Mouse (Mus musculus): ENCODE measurements around the gene Ccp110. TPM values are rescaled to one million over a fixed set of nuclear protein-coding genes. Genes with fewer than 3 reads are reported as not detected.

Ccp110 gene
- polyA plus RNA-seq, 1 experiment = 2.5 TPM

DNA sequence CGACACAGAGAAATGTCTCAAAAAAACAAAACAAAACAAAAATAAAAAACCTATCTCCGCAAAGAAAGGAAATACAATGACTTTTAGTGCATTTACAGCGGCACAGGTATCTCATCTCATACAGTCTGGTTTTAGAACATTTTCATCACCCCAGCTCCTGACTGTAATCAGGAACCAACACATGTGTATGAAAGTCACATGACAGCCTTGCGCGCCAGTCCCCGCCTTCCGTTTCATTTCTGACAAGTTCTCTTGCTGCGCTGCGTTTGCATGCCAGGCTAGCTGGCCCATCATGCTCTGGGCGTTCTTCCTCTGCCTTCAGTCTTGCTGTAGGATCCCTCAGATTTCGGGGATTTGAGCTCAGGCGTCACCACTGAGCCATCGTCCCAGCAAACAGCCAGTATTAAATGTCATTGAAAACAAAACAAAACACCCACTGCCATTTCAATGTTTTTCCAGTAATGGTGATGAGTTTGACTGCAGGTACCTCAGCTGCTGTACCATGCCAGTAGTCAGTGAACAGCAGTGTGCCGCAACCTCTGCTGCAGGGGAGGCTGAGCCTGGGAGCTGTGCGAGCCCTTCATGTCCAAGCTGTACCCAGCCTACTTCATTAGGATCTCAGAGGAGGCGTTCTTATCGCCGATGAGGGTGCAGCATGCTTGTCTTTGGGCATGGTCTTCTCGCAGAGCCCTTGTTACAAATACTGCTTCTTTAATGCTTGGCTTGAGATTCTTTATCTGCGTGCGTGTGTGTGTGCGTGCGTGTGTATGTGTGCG, 44.3 kb downstream of the Ccp110 start:
- Histone ChIP-seq H3K4me3 (ENCODE audit: insufficient read depth, low read depth, low read length) (no peak overlapping the region), H3K27me3 (replicated peaks; ENCODE audit: control insufficient read depth, insufficient read depth, low read length) (no peaks in the 10 kb centered on the region), H3K4me1 (ENCODE audit: control insufficient read depth, insufficient read depth, low read length) (no peaks in the 10 kb centered on the region), H3K27ac (ENCODE audit: insufficient read depth, low read depth, low read length) (no peak overlapping the region), H3K36me3 (ENCODE audit: control insufficient read depth, insufficient read depth, low read length) (no peaks in the 10 kb centered on the region; the same call in 1 of the 2 replicates)
- 92% methylated on average over 24 of the region's 24 CpGs for WGBS
- TF ChIP-seq CTCF (conservative IDR thresholded peaks at IDR 0.05; ENCODE audit: insufficient read depth, insufficient read length, low read depth, low read length) (no peak), POLR2A (IDR thresholded peaks at IDR 0.05; ENCODE audit: low read depth, low read length) (no peak)
- no peak for DNase-seq

DNA sequence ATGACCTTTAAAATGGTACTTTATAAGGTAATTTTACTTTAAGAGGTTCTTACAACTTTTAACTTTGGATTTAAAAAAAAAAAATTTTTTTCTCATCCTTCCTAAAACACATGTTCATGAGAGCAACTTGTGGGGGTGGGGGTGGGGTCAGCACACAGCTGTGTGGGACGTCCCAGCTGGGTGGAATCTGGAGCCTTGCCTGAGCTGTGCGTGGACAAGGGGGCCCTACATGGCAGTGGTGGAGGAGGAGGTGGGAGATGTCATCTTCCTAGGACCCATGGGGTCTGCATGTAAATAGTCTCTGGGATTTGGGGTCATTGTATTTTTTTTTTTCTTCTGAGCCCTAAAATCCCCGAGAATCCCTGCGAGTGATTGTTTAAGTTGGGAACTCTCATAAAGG, 46.0 kb downstream of the Ccp110 start:
- Histone ChIP-seq H3K27ac (ENCODE audit: insufficient read depth, low read depth, low read length) (no peak overlapping the region), H3K36me3 (ENCODE audit: control insufficient read depth, insufficient read depth, low read length) (no peaks in the 10 kb centered on the region; the same call in 1 of the 2 replicates), H3K4me3 (ENCODE audit: insufficient read depth, low read depth, low read length) (no peak overlapping the region), H3K27me3 (replicated peaks; ENCODE audit: control insufficient read depth, insufficient read depth, low read length) (no peaks in the 10 kb centered on the region), H3K4me1 (ENCODE audit: control insufficient read depth, insufficient read depth, low read length) (no peaks in the 10 kb centered on the region)
- DNase-seq = no peak
- TF ChIP-seq CTCF (conservative IDR thresholded peaks at IDR 0.05; ENCODE audit: insufficient read depth, insufficient read length, low read depth, low read length) (no peak), POLR2A (IDR thresholded peaks at IDR 0.05; ENCODE audit: low read depth, low read length) (no peak)
- WGBS = 72% methylated on average over 4 of the region's 4 CpGs

DNA sequence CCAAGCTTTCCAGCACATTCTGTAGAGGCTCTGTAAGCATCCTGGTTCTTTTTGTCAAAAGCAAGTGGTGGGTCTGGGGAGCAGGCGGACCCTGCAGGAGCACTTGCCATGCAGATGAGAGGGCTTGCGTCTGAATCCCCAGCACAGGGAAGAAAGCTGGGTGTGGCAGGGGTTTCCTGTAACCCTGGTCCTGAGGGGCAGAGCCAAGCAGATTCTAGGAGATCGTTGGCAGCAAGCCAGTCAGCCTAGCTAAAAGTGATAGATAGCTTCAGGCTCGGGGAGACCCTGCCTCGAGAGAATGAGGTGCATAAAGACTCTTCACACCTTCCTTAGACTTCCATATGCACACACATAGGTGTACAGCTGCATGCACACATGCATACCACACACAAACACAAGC, 47.0 kb downstream of the Ccp110 start:
- TF ChIP-seq CTCF (conservative IDR thresholded peaks at IDR 0.05; ENCODE audit: insufficient read depth, insufficient read length, low read depth, low read length) (no peak), POLR2A (IDR thresholded peaks at IDR 0.05; ENCODE audit: low read depth, low read length) (no peak)
- Histone ChIP-seq H3K36me3 (ENCODE audit: control insufficient read depth, insufficient read depth, low read length) (no peaks in the 10 kb centered on the region), H3K27ac (ENCODE audit: insufficient read depth, low read depth, low read length) (no peak overlapping the region), H3K27me3 (replicated peaks; ENCODE audit: control insufficient read depth, insufficient read depth, low read length) (no peaks in the 10 kb centered on the region), H3K4me1 (ENCODE audit: control insufficient read depth, insufficient read depth, low read length) (no peaks in the 10 kb centered on the region), H3K4me3 (ENCODE audit: insufficient read depth, low read depth, low read length) (no peak overlapping the region)
- WGBS = 62% methylated on average over 5 of the region's 5 CpGs
- DNase-seq = no peak

DNA sequence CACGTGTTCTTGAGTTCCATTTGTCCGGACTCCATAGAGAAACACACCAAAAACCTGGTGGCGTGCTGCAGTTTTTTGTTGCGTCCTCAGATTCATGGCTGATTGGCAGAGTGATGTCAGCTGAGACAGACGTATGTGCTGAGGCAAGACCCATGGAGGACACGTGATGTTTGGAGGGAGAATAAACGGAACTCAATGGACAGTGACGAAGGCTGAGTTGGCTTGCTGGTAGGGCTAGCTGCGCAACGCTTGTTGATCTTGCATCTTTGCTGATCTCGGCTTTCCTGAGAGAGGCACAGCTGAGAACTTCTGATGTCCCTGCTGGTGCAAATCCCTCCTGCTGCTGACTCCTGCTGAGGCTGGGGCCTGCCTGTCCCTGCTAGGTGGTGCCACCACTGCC, 51.6 kb downstream of the Ccp110 start:
- TF ChIP-seq POLR2A (IDR thresholded peaks at IDR 0.05; ENCODE audit: low read depth, low read length) = no peak
- no peak for TF ChIP-seq CTCF (conservative IDR thresholded peaks at IDR 0.05; ENCODE audit: insufficient read depth, insufficient read length, low read depth, low read length)
- Histone ChIP-seq H3K27ac (ENCODE audit: insufficient read depth, low read depth, low read length) (no peak overlapping the region), H3K36me3 (ENCODE audit: control insufficient read depth, insufficient read depth, low read length) (no peaks in the 10 kb centered on the region), H3K27me3 (replicated peaks; ENCODE audit: control insufficient read depth, insufficient read depth, low read length) (no peaks in the 10 kb centered on the region), H3K4me1 (ENCODE audit: control insufficient read depth, insufficient read depth, low read length) (peaks cover 8% of the 10 kb centered on the region), H3K4me3 (ENCODE audit: insufficient read depth, low read depth, low read length) (no peak overlapping the region)
- WGBS = 69% methylated on average over 11 of the region's 11 CpGs
- peak; percentile 50 for DNase-seq

DNA sequence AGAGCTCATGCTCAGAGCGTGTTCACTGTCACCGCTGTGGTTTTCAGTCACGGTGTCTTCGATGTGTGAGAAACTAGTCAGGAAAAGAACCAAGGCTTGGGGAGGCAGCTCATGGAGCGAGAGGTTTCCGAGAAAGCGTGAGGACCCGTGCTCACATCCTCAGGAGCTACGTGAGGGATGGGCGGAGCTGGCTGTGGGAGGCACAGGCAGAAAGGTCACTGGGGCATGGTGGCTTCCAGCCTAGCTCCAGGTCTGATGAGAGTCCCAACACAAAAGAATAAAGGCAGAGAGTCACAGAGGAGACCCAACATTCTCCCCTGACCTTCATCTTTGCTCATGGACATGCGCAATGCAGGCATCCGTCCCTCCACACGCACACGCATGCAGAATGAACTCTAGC, 52.4 kb downstream of the Ccp110 start:
- no peak for TF ChIP-seq POLR2A (IDR thresholded peaks at IDR 0.05; ENCODE audit: low read depth, low read length)
- no peak for TF ChIP-seq CTCF (conservative IDR thresholded peaks at IDR 0.05; ENCODE audit: insufficient read depth, insufficient read length, low read depth, low read length)
- Histone ChIP-seq H3K4me3 (ENCODE audit: insufficient read depth, low read depth, low read length) (no peak overlapping the region), H3K27me3 (replicated peaks; ENCODE audit: control insufficient read depth, insufficient read depth, low read length) (no peaks in the 10 kb centered on the region), H3K36me3 (ENCODE audit: control insufficient read depth, insufficient read depth, low read length) (no peaks in the 10 kb centered on the region), H3K27ac (ENCODE audit: insufficient read depth, low read depth, low read length) (peak overlapping the region; percentile 58), H3K4me1 (ENCODE audit: control insufficient read depth, insufficient read depth, low read length) (peaks cover 8% of the 10 kb centered on the region)
- DNase-seq = peak; percentile 53
- 59% methylated on average over 14 of the region's 14 CpGs for WGBS

DNA sequence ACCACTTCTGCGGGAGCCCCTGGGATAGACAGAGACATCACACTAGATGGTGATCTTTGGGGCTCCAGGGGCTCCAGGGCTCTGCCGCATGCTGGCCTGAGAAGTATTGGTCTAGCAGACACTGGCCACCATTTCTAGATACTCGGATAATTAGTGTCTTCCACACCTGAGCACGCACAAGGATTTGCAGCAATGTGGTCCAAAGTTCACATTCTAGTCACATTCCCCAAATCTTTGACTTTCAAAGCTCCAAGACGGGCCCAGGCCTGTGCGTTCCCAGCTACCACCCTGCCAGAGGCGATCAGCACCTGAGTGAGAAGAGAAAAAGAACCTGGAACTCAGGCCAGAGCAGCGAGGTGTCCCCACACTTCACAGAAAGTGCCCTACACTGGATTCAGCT, 53.3 kb downstream of the Ccp110 start:
- TF ChIP-seq POLR2A (IDR thresholded peaks at IDR 0.05; ENCODE audit: low read depth, low read length) = no peak
- no peak for TF ChIP-seq CTCF (conservative IDR thresholded peaks at IDR 0.05; ENCODE audit: insufficient read depth, insufficient read length, low read depth, low read length)
- Histone ChIP-seq H3K36me3 (ENCODE audit: control insufficient read depth, insufficient read depth, low read length) (no peaks in the 10 kb centered on the region), H3K27ac (ENCODE audit: insufficient read depth, low read depth, low read length) (peak overlapping the region; percentile 88), H3K4me3 (ENCODE audit: insufficient read depth, low read depth, low read length) (no peak overlapping the region), H3K27me3 (replicated peaks; ENCODE audit: control insufficient read depth, insufficient read depth, low read length) (no peaks in the 10 kb centered on the region), H3K4me1 (ENCODE audit: control insufficient read depth, insufficient read depth, low read length) (peaks cover 8% of the 10 kb centered on the region)
- WGBS = 46% methylated on average over 8 of the region's 8 CpGs
- peak; percentile 75 for DNase-seq

DNA sequence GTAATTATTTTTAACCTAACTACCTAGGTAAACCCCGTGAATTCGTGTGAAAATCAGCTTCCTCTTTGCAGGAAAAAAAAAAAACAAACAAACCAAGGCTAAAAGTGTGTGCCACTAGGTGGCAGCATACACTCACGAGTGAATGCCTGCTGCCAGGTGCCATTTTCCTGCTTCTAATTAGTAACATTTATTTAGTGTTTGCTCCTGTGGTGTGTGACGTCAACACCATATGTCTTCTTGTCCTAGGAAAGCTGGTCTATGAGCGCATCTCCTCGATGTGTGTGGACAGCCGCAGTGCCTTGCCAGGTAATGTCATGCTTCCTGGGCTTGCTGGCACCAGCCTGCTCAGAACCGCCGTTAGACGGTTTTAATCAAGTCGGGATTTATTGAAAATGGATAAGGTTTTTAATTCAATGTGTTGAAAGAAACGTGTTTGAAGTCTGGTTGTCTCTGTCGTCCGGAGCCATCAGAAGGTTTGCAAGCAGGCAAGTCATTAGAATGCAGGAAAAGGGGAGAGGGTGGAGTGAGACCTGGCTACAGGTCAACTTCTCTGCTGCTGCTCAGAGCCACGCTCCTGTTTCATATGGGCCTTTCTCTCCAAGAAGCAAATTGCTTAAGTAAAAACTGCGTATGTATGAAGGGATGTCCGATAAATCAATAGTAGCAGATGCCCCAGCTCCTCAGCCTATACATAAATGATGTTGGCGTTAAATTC, 53.9 kb downstream of the Ccp110 start:
- TF ChIP-seq POLR2A (IDR thresholded peaks at IDR 0.05; ENCODE audit: low read depth, low read length) (no peak), CTCF (conservative IDR thresholded peaks at IDR 0.05; ENCODE audit: insufficient read depth, insufficient read length, low read depth, low read length) (peak; percentile 86)
- H3K4me1 ChIP-seq (ENCODE audit: control insufficient read depth, insufficient read depth, low read length) = peaks cover 8% of the 10 kb centered on the region
- peak overlapping the region; percentile 88 for H3K27ac ChIP-seq (ENCODE audit: insufficient read depth, low read depth, low read length)
- H3K27me3 ChIP-seq (replicated peaks; ENCODE audit: control insufficient read depth, insufficient read depth, low read length) = no peaks in the 10 kb centered on the region
- peak; percentile 72 for DNase-seq
- H3K4me3 ChIP-seq (ENCODE audit: insufficient read depth, low read depth, low read length) = no peak overlapping the region
- no peaks in the 10 kb centered on the region for H3K36me3 ChIP-seq (ENCODE audit: control insufficient read depth, insufficient read depth, low read length)
- WGBS = 50% methylated on average over 18 of the region's 18 CpGs
